Mouse (Mus musculus) CH12.LX (cell line): ENCODE data around the gene Nsf. TPM values are rescaled to one million over a fixed set of nuclear protein-coding genes. Genes with fewer than 3 reads are reported as not detected.

Experiments used
- DNase-seq: peaks from one replicate; pipeline ENCODE4 v3.0.0-alpha.2; 2013; ENCODE audit errors: extremely low read depth
- H3K27ac ChIP-seq: 2 replicates; pipeline ENCODE4 v1.5.1; 2012; ENCODE audit warnings: low read depth, mild to moderate bottlenecking, control low read depth, moderate library complexity; ENCODE audit not compliant: insufficient read depth
- H3K27me3 ChIP-seq: replicated peaks from 2 replicates; pipeline ENCODE3; 2012; ENCODE audit warnings: inconsistent platforms
- H3K36me3 ChIP-seq, 2 experiments: replicated peaks in 1 of 2; 2 replicates each; pipeline versions ENCODE3 to v1.6.1; 2012; ENCODE audit warnings: inconsistent platforms in 1 of 2, low read length in 1 of 2, mild to moderate bottlenecking in 1 of 2, mixed read lengths in 1 of 2, moderate library complexity in 1 of 2; ENCODE audit not compliant: control insufficient read depth in 1 of 2, insufficient read depth in 1 of 2
- H3K4me1 ChIP-seq, 2 experiments: 2 replicates each; pipeline ENCODE4 v1.6.1; 2012; ENCODE audit warnings: inconsistent platforms in 1 of 2, moderate library complexity in 1 of 2; ENCODE audit not compliant: insufficient read depth in 2 of 2, control insufficient read depth in 1 of 2
- H3K4me2 ChIP-seq: 2 replicates; pipeline ENCODE4 v1.6.1; 2012; ENCODE audit warnings: low read depth, mild to moderate bottlenecking, control low read depth; ENCODE audit not compliant: poor library complexity, insufficient read depth, severe bottlenecking
- H3K4me3 ChIP-seq, 3 experiments: fragments of 150-350 bp in 1 of 3; sonication (generic) in 1 of 3; replicated peaks in 1 of 3; 2 replicates each; pipeline versions ENCODE3 to v1.5.1; 2011 to 2012; ENCODE audit warnings: low read depth in 2 of 3, low read length in 2 of 3, mild to moderate bottlenecking in 2 of 3, moderate library complexity in 2 of 3, control low read depth in 1 of 3, improper control_type of control experiment in 1 of 3, inconsistent platforms in 1 of 3, mixed read lengths in 1 of 3; ENCODE audit not compliant: poor library complexity in 1 of 3
- H3K79me2 ChIP-seq: replicated peaks from 2 replicates; pipeline ENCODE4 v1.6.1; 2012; ENCODE audit warnings: mild to moderate bottlenecking, moderate library complexity; ENCODE audit not compliant: control insufficient read depth, poor library complexity, insufficient read depth, severe bottlenecking; ENCODE audit errors: extremely low read depth
- H3K9ac ChIP-seq: 2 replicates; pipeline ENCODE4 v1.6.1; 2012; ENCODE audit warnings: low read depth, mild to moderate bottlenecking, control low read depth, moderate library complexity; ENCODE audit not compliant: insufficient read depth
- H3K9me3 ChIP-seq: replicated peaks from 2 replicates; pipeline ENCODE3; 2012; ENCODE audit warnings: low read length, inconsistent platforms, mixed read lengths
- CHD1 ChIP-seq: IDR thresholded peaks from 2 replicates; pipeline ENCODE4 v1.6.1; 2012; ENCODE audit warnings: low read depth, low read length, improper control_type of control experiment, inconsistent platforms
- CHD2 ChIP-seq: IDR thresholded peaks from 2 replicates; pipeline ENCODE4 v1.6.1; 2011; ENCODE audit warnings: low read length, improper control_type of control experiment
- CTCF ChIP-seq, 2 experiments: IDR thresholded peaks in 1 of 2; conservative IDR thresholded peaks in 1 of 2; 2 replicates each; pipeline ENCODE4 v1.5.1; 2011 to 2012; ENCODE audit warnings: low read depth in 2 of 2, low read length in 2 of 2, improper control_type of control experiment in 1 of 2, inconsistent platforms in 1 of 2, mild to moderate bottlenecking in 1 of 2, moderate library complexity in 1 of 2
- ELF1 ChIP-seq: IDR thresholded peaks from 2 replicates; pipeline ENCODE4 v1.6.1; 2014; ENCODE audit warnings: low read depth, mild to moderate bottlenecking, inconsistent platforms, low read length, improper control_type of control experiment
- ETS1 ChIP-seq: conservative IDR thresholded peaks from 2 replicates; pipeline ENCODE4 v1.6.1; 2012; ENCODE audit warnings: low read depth, mild to moderate bottlenecking, inconsistent platforms, low read length, improper control_type of control experiment, moderate library complexity
- GABPA ChIP-seq: IDR thresholded peaks from 2 replicates; pipeline ENCODE4 v1.6.1; 2012; ENCODE audit warnings: low read depth, low read length, improper control_type of control experiment, inconsistent platforms; ENCODE audit not compliant: insufficient replicate concordance
- MAX ChIP-seq: IDR thresholded peaks from 2 replicates; pipeline ENCODE4 v1.6.1; 2011; ENCODE audit warnings: low read length, improper control_type of control experiment
- MAZ ChIP-seq: IDR thresholded peaks from 2 replicates; pipeline ENCODE4 v1.6.1; 2012; ENCODE audit warnings: low read depth, mild to moderate bottlenecking, inconsistent platforms, low read length, improper control_type of control experiment, moderate library complexity
- MEF2A ChIP-seq: IDR thresholded peaks from 2 replicates; pipeline ENCODE4 v1.6.1; 2014; ENCODE audit warnings: low read depth, mild to moderate bottlenecking, inconsistent platforms, low read length, improper control_type of control experiment, borderline replicate concordance
- NELFE ChIP-seq: IDR thresholded peaks from 2 replicates; pipeline ENCODE4 v1.6.1; 2011; ENCODE audit warnings: low read depth, low read length, improper control_type of control experiment
- NRF1 ChIP-seq: IDR thresholded peaks from 2 replicates; pipeline ENCODE4 v1.6.1; 2014; ENCODE audit warnings: low read depth, mild to moderate bottlenecking, inconsistent platforms, low read length, improper control_type of control experiment, moderate library complexity
- PAX5 ChIP-seq: IDR thresholded peaks from 2 replicates; pipeline ENCODE4 v1.6.1; 2012; ENCODE audit warnings: low read length, inconsistent platforms, mixed read lengths
- POLR2A ChIP-seq: IDR thresholded peaks from 2 replicates; pipeline ENCODE4 v1.6.1; 2011; ENCODE audit warnings: low read depth, mild to moderate bottlenecking, improper control_type of control experiment, low read length
- RAD21 ChIP-seq: IDR thresholded peaks from 2 replicates; pipeline ENCODE4 v1.6.1; 2011; ENCODE audit warnings: low read depth, mild to moderate bottlenecking, low read length, improper control_type of control experiment, moderate library complexity
- RCOR1 ChIP-seq: conservative IDR thresholded peaks from 2 replicates; pipeline ENCODE4 v1.6.1; 2012; ENCODE audit warnings: low read depth, mild to moderate bottlenecking, inconsistent platforms, low read length, improper control_type of control experiment
- SMC3 ChIP-seq: IDR thresholded peaks from 2 replicates; pipeline ENCODE4 v1.6.1; 2011; ENCODE audit warnings: low read depth, low read length, improper control_type of control experiment
- TCF12 ChIP-seq: IDR thresholded peaks from 2 replicates; pipeline ENCODE4 v1.6.1; 2014; ENCODE audit warnings: low read depth, mild to moderate bottlenecking, inconsistent platforms, low read length, improper control_type of control experiment
- ZC3H11A ChIP-seq: IDR thresholded peaks from 2 replicates; pipeline ENCODE4 v1.6.1; 2012; ENCODE audit warnings: low read depth, mild to moderate bottlenecking, inconsistent platforms, low read length, improper control_type of control experiment
- dilution Hi-C: fragments of 300-500 bp; cut with MboI; formaldehyde crosslinking; loops from 2 replicates; pipeline ENCODE4 v1.14.3; 2020; ENCODE audit warnings: low sequenced_read_pairs; ENCODE audit not compliant: extremely low pct_unique_long_range_greater_than_20kb, extremely low pct_ligation_motif_present
- in situ Hi-C: fragments of 300-500 bp; cut with MboI; formaldehyde crosslinking; loops from 3 replicates; pipeline ENCODE4 v1.14.3; 2019; ENCODE audit warnings: low sequenced_read_pairs, low pct_ligation_motif_present, low pct_unique_long_range_greater_than_20kb, mixed read lengths
- polyA plus RNA-seq: library from polyadenylated mRNA; unstranded; fragments of >175 nt; gene quantifications from 2 replicates; pipeline ENCODE4 v1.2.1, GENCODE M21; 2012; ENCODE audit warnings: low read depth; ENCODE audit not compliant: insufficient read length
- total RNA-seq, 2 experiments: library from RNA; depleted of rRNA; stranded (reverse); fragments of 300-350 nt in 1 of 2; fragments of >200 nt in 1 of 2; gene quantifications; 2 replicates each; pipeline ENCODE4 v1.2.3; 2012 to 2014

Nsf gene
- total and polyA plus RNA-seq, 3 experiments: 48.1 to 99.3 (median 50.9) TPM

DNA sequence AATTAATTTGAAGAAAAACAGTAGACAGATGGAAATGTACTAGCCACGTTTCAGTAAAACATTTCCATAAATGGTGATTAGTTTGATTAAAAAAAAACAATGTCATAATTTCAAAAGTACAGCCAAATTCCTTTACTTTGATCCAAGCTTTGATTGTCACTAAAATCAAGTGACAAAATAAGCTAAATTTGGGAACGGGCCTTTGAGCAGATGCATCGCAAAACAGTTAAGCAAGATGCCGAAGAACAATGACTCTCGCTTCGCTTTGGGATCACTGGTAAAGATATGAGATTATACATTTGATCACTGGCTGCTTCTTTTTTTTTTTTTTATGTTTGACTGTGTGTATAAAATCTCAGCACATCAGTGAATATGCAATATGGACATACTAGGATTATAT is 20.0 kb downstream of the Nsf start:
- dilution Hi-C loops (no loop called here), in situ Hi-C loops (no loop called here)
- Histone ChIP-seq H3K79me2 (peaks cover 6% of the 10 kb centered on the region), H3K9me3 (no peaks in the 10 kb centered on the region), H3K4me1 (peaks cover 0 to 5% of the 10 kb centered on the region in 2 experiments; a peak in 1 of 4 replicates), H3K36me3 (peaks cover 9 to 59% of the 10 kb centered on the region in 2 experiments), H3K4me3 (no peak overlapping the region), H3K27ac (no peak overlapping the region), H3K4me2 (no peak overlapping the region), H3K27me3 (no peaks in the 10 kb centered on the region), H3K9ac (no peak overlapping the region)
- TF ChIP-seq CTCF (conservative IDR thresholded peaks at IDR 0.05 in 1 of 2, IDR thresholded peaks at IDR 0.05 in 1 of 2; ENCODE audit: low read depth in 2 of 2, low read length in 2 of 2): no peak
- TF ChIP-seq MAZ: no peak
- TF ChIP-seq RAD21: no peak
- TF ChIP-seq MAX: no peak
- no peak for TF ChIP-seq CHD2
- no peak for TF ChIP-seq ETS1
- no peak for TF ChIP-seq GABPA
- TF ChIP-seq POLR2A: no peak
- no peak for TF ChIP-seq TCF12
- no peak for TF ChIP-seq ELF1
- TF ChIP-seq NRF1: no peak
- no peak for DNase-seq

DNA sequence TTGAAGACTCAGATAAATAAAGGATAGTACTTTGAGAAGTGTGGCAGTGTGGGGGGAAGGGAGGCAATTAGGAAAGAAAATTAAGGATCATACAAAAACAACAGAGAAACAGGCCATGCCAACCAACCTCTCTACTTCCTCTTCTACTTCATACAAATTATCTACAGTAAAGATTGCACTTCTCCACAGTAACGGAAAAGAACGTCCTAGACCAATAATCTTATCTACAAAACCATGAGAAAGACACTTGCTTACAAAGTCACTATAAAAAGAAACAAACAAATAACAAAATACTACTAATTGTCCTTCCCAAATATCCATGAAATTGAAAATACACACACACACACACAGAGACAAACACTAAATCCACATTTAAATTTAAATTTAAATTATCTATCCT is 29.9 kb downstream of the Nsf start:
- no peaks in the 10 kb centered on the region for H3K79me2 ChIP-seq
- dilution Hi-C loops: no loop called here
- H3K9me3 ChIP-seq: no peaks in the 10 kb centered on the region
- TF ChIP-seq CTCF (conservative IDR thresholded peaks at IDR 0.05 in 1 of 2, IDR thresholded peaks at IDR 0.05 in 1 of 2; ENCODE audit: low read depth in 2 of 2, low read length in 2 of 2) (no peak), POLR2A (no peak), PAX5 (no peak), GABPA (no peak), ZC3H11A (no peak), MEF2A (no peak), NELFE (no peak), CHD1 (no peak), RCOR1 (no peak), CHD2 (no peak), SMC3 (no peak)
- H3K36me3 ChIP-seq: peaks cover 31 to 86% of the 10 kb centered on the region in 2 experiments
- no peaks in the 10 kb centered on the region for H3K4me1 ChIP-seq
- H3K9ac ChIP-seq: no peak overlapping the region
- in situ Hi-C loops: no loop called here
- DNase-seq: no peak
- no peak overlapping the region for H3K27ac ChIP-seq
- no peak overlapping the region for H3K4me3 ChIP-seq
- no peaks in the 10 kb centered on the region for H3K27me3 ChIP-seq
- H3K4me2 ChIP-seq: no peak overlapping the region
